Mouse (Mus musculus) kidney, embryonic 16.5 days (tissue): ENCODE measurements around the gene Ddr2. TPM values are rescaled to one million over a fixed set of nuclear protein-coding genes. Genes with fewer than 3 reads are reported as not detected.

Source experiments
- ATAC-seq: fragments of 200-750 bp; cut with Nextera tagmentation; 2 replicates; pipeline ENCODE4 v1.8.0; 2017; ENCODE audit warnings: moderate TSS enrichment; ENCODE audit not compliant: low FRiP score, low TSS enrichment
- H3K27ac ChIP-seq: fragments of 300-500 bp; sonication (generic); 2 replicates; pipeline ENCODE4 v1.5.1; 2014; ENCODE audit warnings: low read length
- H3K27me3 ChIP-seq: fragments of 300-500 bp; sonication (generic); 2 replicates; pipeline ENCODE4 v1.6.1; 2014; ENCODE audit warnings: low read length, control low read depth, mixed read lengths; ENCODE audit not compliant: insufficient read depth
- H3K36me3 ChIP-seq: fragments of 300-500 bp; sonication (generic); 2 replicates; pipeline ENCODE4 v1.6.1; 2014; ENCODE audit warnings: low read length, control low read depth, mixed read lengths; ENCODE audit not compliant: insufficient read depth
- H3K4me1 ChIP-seq: fragments of 300-500 bp; sonication (generic); 2 replicates; pipeline ENCODE4 v1.6.1; 2014; ENCODE audit warnings: low read length, control low read depth, mixed read lengths; ENCODE audit not compliant: insufficient read depth
- H3K4me2 ChIP-seq: fragments of 300-500 bp; sonication (generic); replicated peaks from 2 replicates; pipeline ENCODE4 v1.6.1; 2014; ENCODE audit warnings: low read depth, low read length
- H3K4me3 ChIP-seq: fragments of 300-500 bp; sonication (generic); 2 replicates; pipeline ENCODE4 v1.5.1; 2014; ENCODE audit warnings: mild to moderate bottlenecking, low read length
- H3K9ac ChIP-seq: fragments of 300-500 bp; sonication (generic); replicated peaks from 2 replicates; pipeline ENCODE4 v1.6.1; 2014; ENCODE audit warnings: low read length
- H3K9me3 ChIP-seq: fragments of 300-500 bp; sonication (generic); 2 replicates; pipeline ENCODE4 v1.6.1; 2016; ENCODE audit warnings: low read length, control low read depth
- WGBS: fragments of 180-500 bp; shearing (Covaris S2); extraction: QIAGEN DNeasy Blood & Tissue Kit; methylation state at CpG from one replicate; pipeline ENCODE4 v1.1.7; 2014; 5-methylcytosine and 5-hydroxymethylcytosine counted together
- polyA plus RNA-seq: library from polyadenylated mRNA; unstranded; fragments of >200 nt; fragmentation: Nextera tagmentation; extraction: Ambion mirVana; gene quantifications from 2 replicates; pipeline ENCODE4 v1.2.1, GENCODE M21; 2015

Gene Ddr2
- polyA plus RNA-seq, 1 experiment from 2014 or later: 33.1 TPM

GRCm38 (mm10) chr1:170051631-170052177, 58.9 kb downstream of the Ddr2 start:
- no peaks in the 10 kb centered on the region for H3K27me3 ChIP-seq
- H3K36me3 ChIP-seq: no peaks in the 10 kb centered on the region
- no peak overlapping the region for H3K27ac ChIP-seq
- no peak overlapping the region for H3K4me3 ChIP-seq
- no peaks in the 10 kb centered on the region for H3K9me3 ChIP-seq
- 57% methylated on average over 5 of the region's 5 CpGs for WGBS
- no peak overlapping the region for H3K9ac ChIP-seq
- no peak for ATAC-seq
- H3K4me1 ChIP-seq: no peaks in the 10 kb centered on the region; the same call in 1 of the 2 replicates
- H3K4me2 ChIP-seq: no peak overlapping the region

- no peak for ATAC-seq
- Histone ChIP-seq H3K9ac (no peak overlapping the region), H3K4me1 (no peaks in the 10 kb centered on the region; the same call in 1 of the 2 replicates), H3K36me3 (no peaks in the 10 kb centered on the region), H3K27ac (no peak overlapping the region), H3K4me3 (no peak overlapping the region), H3K27me3 (no peaks in the 10 kb centered on the region), H3K9me3 (no peaks in the 10 kb centered on the region), H3K4me2 (no peak overlapping the region)
- 44% methylated on average over 4 of the region's 4 CpGs for WGBS
Measured at GRCm38 (mm10) chr1:170048434-170048833, 62.1 kb downstream of the Ddr2 start.

DNA sequence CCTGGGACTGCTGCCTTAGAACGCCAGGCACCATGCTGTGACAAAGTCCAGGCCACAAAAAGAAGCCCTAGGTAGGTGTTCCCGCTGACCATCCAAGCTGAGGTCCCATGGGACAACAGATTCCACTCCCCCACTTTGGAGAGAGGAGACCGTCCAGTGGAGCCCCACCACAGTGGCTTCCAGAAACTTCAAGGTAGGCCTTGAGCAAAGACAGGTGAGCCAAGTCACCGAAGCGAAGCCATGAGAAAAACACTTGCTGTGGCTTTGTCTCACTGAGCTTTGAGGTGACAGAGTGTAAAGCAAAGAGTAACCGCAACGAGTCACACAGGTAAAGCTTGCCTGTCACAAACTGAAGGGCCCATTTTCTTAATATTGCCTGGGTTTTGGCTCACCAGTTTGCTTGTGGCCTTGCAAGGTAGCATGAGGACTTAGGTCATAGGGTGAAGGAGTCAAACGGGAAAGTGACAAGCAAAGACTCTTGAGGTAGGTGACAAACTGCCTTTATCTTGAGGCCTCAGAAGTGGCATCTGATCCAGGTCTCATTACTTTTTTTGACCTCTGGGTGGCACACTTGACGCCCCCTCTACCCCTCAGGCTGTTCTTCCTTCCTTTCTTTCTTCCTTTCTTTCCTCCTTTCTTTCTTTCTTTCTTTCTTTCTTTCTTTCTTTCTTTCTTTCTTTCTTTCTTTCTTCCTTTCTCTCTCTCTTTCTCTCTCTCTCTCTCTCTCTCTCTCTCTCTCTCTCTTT, 65.7 kb downstream of the Ddr2 start:
- Histone ChIP-seq H3K36me3 (no peaks in the 10 kb centered on the region), H3K27me3 (no peaks in the 10 kb centered on the region), H3K27ac (no peak overlapping the region), H3K4me1 (no peaks in the 10 kb centered on the region), H3K4me2 (no peak overlapping the region), H3K4me3 (no peak overlapping the region), H3K9me3 (no peaks in the 10 kb centered on the region), H3K9ac (no peak overlapping the region)
- ATAC-seq: no peak
- 71% methylated on average over 9 of the region's 9 CpGs for WGBS

DNA sequence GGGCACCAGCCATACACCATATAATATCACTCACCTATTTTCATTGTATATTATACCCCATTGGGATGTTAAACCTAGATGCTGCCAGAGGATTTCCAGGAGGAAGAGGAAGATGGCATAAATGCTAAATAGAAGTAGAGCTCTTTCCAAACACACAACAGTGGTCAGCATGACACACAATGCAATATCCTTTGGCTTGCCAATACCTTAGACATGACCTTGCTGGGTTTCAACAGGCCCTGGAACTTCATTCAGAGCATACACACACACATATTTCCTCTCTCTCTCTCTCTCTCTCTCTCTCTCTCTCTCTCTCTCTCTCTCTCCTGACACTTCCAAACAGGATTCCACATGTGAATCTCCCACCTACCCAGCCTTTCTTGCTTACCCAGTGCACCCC, 66.8 kb downstream of the Ddr2 start:
- Histone ChIP-seq H3K36me3 (no peaks in the 10 kb centered on the region), H3K4me2 (no peak overlapping the region), H3K4me1 (no peaks in the 10 kb centered on the region), H3K4me3 (no peak overlapping the region), H3K9me3 (no peaks in the 10 kb centered on the region), H3K9ac (no peak overlapping the region), H3K27ac (no peak overlapping the region), H3K27me3 (no peaks in the 10 kb centered on the region)
- ATAC-seq: no peak

GRCm38 (mm10) chr1:170042996-170043395, 67.6 kb downstream of the Ddr2 start:
- Histone ChIP-seq H3K4me1 (no peaks in the 10 kb centered on the region), H3K36me3 (no peaks in the 10 kb centered on the region), H3K4me3 (no peak overlapping the region), H3K27ac (no peak overlapping the region), H3K9me3 (no peaks in the 10 kb centered on the region), H3K4me2 (no peak overlapping the region), H3K27me3 (no peaks in the 10 kb centered on the region), H3K9ac (no peak overlapping the region)
- ATAC-seq: no peak
- WGBS: 92% methylated on average over 5 of the region's 5 CpGs

- H3K4me1 ChIP-seq: no peaks in the 10 kb centered on the region
- H3K27ac ChIP-seq: no peak overlapping the region
- no peak overlapping the region for H3K4me3 ChIP-seq
- no peaks in the 10 kb centered on the region for H3K9me3 ChIP-seq
- 72% methylated on average over 4 of the region's 4 CpGs for WGBS
- no peak overlapping the region for H3K4me2 ChIP-seq
- H3K27me3 ChIP-seq: no peaks in the 10 kb centered on the region
- no peak overlapping the region for H3K9ac ChIP-seq
- H3K36me3 ChIP-seq: no peaks in the 10 kb centered on the region
- ATAC-seq: no peak
Measured at GRCm38 (mm10) chr1:170039402-170039801, 71.2 kb downstream of the Ddr2 start.

DNA sequence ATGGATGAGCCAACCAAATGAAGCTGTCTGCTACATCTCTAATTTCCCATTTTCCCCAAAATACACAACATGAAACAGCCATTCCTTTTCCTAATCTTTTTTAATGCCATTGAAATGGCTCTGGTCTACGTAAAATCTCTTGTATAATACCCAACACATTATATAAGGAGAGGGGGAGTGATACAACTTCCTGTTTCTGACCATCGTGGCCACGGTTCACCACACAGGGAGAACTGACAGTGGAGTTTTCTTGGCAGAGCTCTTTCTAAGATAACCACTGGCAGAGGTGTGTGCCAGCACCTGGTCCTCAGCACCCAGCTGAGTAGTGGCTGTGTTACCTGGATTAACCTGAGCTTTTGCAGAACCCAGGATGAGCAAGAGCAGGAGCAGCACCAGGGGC, 75.0 kb downstream of the Ddr2 start:
- no peak overlapping the region for H3K27ac ChIP-seq
- no peaks in the 10 kb centered on the region for H3K9me3 ChIP-seq
- H3K4me3 ChIP-seq: no peak overlapping the region
- no peaks in the 10 kb centered on the region for H3K4me1 ChIP-seq
- no peaks in the 10 kb centered on the region for H3K27me3 ChIP-seq
- ATAC-seq: no peak
- 70% methylated on average over 3 of the region's 3 CpGs for WGBS
- H3K9ac ChIP-seq: no peak overlapping the region
- no peak overlapping the region for H3K4me2 ChIP-seq
- no peaks in the 10 kb centered on the region for H3K36me3 ChIP-seq

DNA sequence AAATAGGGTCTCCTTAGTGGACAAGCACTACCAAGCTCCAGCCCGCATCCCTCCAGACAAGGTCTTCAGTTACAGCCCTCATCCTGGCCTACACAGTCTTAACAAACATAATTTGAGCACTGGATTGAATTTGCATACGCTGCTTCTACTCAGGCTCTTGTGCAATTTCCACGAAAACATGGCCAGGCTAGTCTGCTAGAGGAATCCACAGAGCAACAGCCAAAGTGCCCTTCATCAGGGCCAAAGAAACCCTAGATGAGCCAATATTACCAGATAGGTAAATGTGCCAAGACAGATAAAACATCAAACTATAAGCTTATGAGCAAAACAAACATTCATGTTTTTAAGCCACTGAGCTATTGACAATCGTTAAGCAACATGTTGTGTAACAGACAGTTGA, 75.6 kb downstream of the Ddr2 start:
- H3K36me3 ChIP-seq: no peaks in the 10 kb centered on the region
- no peak overlapping the region for H3K4me3 ChIP-seq
- ATAC-seq: no peak
- 91% methylated on average over 4 of the region's 4 CpGs for WGBS
- no peaks in the 10 kb centered on the region for H3K9me3 ChIP-seq
- no peak overlapping the region for H3K27ac ChIP-seq
- no peaks in the 10 kb centered on the region for H3K4me1 ChIP-seq
- H3K27me3 ChIP-seq: no peaks in the 10 kb centered on the region
- H3K4me2 ChIP-seq: no peak overlapping the region
- H3K9ac ChIP-seq: no peak overlapping the region

- H3K4me2 ChIP-seq: no peak overlapping the region
- ATAC-seq: no peak
- H3K4me3 ChIP-seq: no peak overlapping the region
- no peaks in the 10 kb centered on the region for H3K4me1 ChIP-seq
- no peaks in the 10 kb centered on the region for H3K27me3 ChIP-seq
- H3K27ac ChIP-seq: no peak overlapping the region
- no peak overlapping the region for H3K9ac ChIP-seq
- H3K9me3 ChIP-seq: no peaks in the 10 kb centered on the region; the same call in 1 of the 2 replicates
- WGBS: 89% methylated on average over 3 of the region's 3 CpGs
- H3K36me3 ChIP-seq: no peaks in the 10 kb centered on the region
Measured at GRCm38 (mm10) chr1:170031656-170032055, 78.9 kb downstream of the Ddr2 start.

DNA sequence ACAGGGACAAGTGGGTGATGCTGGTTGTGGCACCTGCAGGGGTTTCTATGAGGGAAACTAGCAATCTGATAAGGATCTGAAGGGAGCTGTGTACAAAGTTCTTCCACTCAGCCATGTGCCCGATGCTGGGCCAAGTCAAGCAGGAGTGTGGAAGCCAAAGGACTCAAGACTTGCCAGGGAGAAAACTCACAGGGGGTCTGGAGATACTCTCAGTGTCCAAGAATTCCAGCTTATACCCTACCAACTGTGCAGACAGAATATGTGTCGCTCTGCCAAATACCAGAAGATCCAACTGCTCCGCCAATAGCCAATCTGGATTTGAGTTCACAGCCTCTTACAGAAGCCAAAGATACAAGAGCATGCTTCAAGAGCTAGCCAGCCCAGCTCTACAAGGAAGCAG, 95.8 kb downstream of the Ddr2 start:
- Histone ChIP-seq H3K27me3 (no peaks in the 10 kb centered on the region), H3K4me1 (no peaks in the 10 kb centered on the region), H3K36me3 (peaks cover 10% of the 10 kb centered on the region; the same call in 1 of the 2 replicates), H3K4me2 (no peak overlapping the region), H3K27ac (no peak overlapping the region), H3K4me3 (no peak overlapping the region), H3K9me3 (peaks cover 43% of the 10 kb centered on the region), H3K9ac (no peak overlapping the region)
- WGBS: 90% methylated on average over 3 of the region's 3 CpGs
- no peak for ATAC-seq
